Mouse (Mus musculus) embryonic facial prominence, embryonic 10.5 days (tissue): ENCODE results near the gene Ypel3. TPM values are rescaled to one million over a fixed set of nuclear protein-coding genes. Genes with fewer than 3 reads are reported as not detected.

Source experiments
- DNase-seq: peaks from one replicate; pipeline ENCODE4 v3.0.0-alpha.2; 2017; ENCODE audit warnings: low spot score
- H3K27ac ChIP-seq: fragments of 300-500 bp; sonication (generic); replicated peaks from 2 replicates; pipeline ENCODE4 v1.5.1; 2016; ENCODE audit warnings: mild to moderate bottlenecking
- H3K27me3 ChIP-seq: fragments of 300-500 bp; sonication (generic); replicated peaks from 2 replicates; pipeline ENCODE4 v1.6.1; 2016; ENCODE audit warnings: low read depth, mild to moderate bottlenecking; ENCODE audit not compliant: poor library complexity, severe bottlenecking
- H3K36me3 ChIP-seq: fragments of 300-500 bp; sonication (generic); replicated peaks from 2 replicates; pipeline ENCODE4 v1.6.1; 2016; ENCODE audit warnings: mild to moderate bottlenecking, moderate library complexity
- H3K4me1 ChIP-seq: fragments of 300-500 bp; sonication (generic); 2 replicates; pipeline ENCODE4 v1.6.1; 2016
- H3K4me3 ChIP-seq: fragments of 300-500 bp; sonication (generic); 2 replicates; pipeline ENCODE4 v1.5.1; 2016; ENCODE audit warnings: mild to moderate bottlenecking, moderate library complexity
- H3K9me3 ChIP-seq: fragments of 300-500 bp; sonication (generic); 2 replicates; pipeline ENCODE4 v1.6.1; 2016; ENCODE audit warnings: mild to moderate bottlenecking
- WGBS: fragments of 180-500 bp; shearing (Covaris S2); methylation state at CpG from one replicate; pipeline ENCODE4 v1.1.7; 2016; 5-methylcytosine and 5-hydroxymethylcytosine counted together
- polyA plus RNA-seq: library from polyadenylated mRNA; unstranded; fragments of >200 nt; fragmentation: Nextera tagmentation; extraction: Ambion mirVana; gene quantifications from 2 replicates; pipeline ENCODE4 v1.2.1, GENCODE M21; 2016

Ypel3 gene
- polyA plus RNA-seq, 1 experiment from 2014 or later, result 64.4 TPM

GRCm38 (mm10) chr7:126754866-126755265 is 21.9 kb upstream of the Ypel3 start:
- no peaks in the 10 kb centered on the region for H3K27me3 ChIP-seq
- peaks cover 24% of the 10 kb centered on the region for H3K4me1 ChIP-seq
- 2% methylated on average over 9 of the region's 9 CpGs for WGBS
- no peaks in the 10 kb centered on the region for H3K9me3 ChIP-seq
- DNase-seq, result peak; percentile 86
- no peaks in the 10 kb centered on the region for H3K36me3 ChIP-seq
- H3K4me3 ChIP-seq, result 0 out of 2 replicates have a peak overlapping the region, but pooled peaks have one; percentile 4
- peak overlapping the region; percentile 75 for H3K27ac ChIP-seq

DNA sequence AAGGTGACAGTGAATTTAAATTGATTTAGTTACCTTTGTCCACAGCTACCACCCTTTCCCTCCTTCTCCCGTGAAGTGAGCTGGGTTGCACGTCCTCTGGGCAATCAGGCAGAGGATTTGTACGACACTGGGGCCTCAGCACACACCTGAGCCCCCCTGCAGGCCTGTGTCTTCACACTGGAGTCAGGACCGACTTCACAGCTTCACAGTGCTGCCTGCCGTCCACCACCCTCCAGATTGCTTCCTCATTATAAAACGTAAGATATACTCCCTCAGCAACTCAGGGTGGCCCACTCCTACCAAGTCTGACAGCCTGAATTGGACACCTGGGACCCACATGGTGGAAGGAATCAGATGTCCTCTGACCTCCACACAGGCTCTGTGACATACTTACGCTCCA is 18.2 kb upstream of the Ypel3 start:
- H3K36me3 ChIP-seq, result peaks cover 24% of the 10 kb centered on the region
- H3K27ac ChIP-seq, result peak overlapping the region; percentile 97
- H3K4me3 ChIP-seq, result peak overlapping the region; percentile 91; the same call in 1 of the 2 replicates
- no peaks in the 10 kb centered on the region for H3K27me3 ChIP-seq
- DNase-seq, result no peak
- H3K4me1 ChIP-seq, result peaks cover 59% of the 10 kb centered on the region
- WGBS, result 56% methylated on average over 7 of the region's 7 CpGs
- H3K9me3 ChIP-seq, result no peaks in the 10 kb centered on the region

GRCm38 (mm10) chr7:126759050-126759671 is 17.6 kb upstream of the Ypel3 start, which contains the start of gene Mapk3:
TSS of gene Mapk3 (plus strand) at chr7:126759601.
- Histone ChIP-seq H3K4me3 (peak within 1 kb of the TSS; percentile 91), H3K9me3 (no peaks in the 10 kb centered on the region), H3K27ac (peak within 1 kb of the TSS; percentile 97), H3K36me3 (peaks cover 30% of the 10 kb centered on the region), H3K4me1 (peaks cover 60% of the 10 kb centered on the region), H3K27me3 (no peaks in the 10 kb centered on the region)
- under 1% methylated on average over 37 of the region's 38 CpGs for WGBS
- peak; percentile 94 for DNase-seq

DNA sequence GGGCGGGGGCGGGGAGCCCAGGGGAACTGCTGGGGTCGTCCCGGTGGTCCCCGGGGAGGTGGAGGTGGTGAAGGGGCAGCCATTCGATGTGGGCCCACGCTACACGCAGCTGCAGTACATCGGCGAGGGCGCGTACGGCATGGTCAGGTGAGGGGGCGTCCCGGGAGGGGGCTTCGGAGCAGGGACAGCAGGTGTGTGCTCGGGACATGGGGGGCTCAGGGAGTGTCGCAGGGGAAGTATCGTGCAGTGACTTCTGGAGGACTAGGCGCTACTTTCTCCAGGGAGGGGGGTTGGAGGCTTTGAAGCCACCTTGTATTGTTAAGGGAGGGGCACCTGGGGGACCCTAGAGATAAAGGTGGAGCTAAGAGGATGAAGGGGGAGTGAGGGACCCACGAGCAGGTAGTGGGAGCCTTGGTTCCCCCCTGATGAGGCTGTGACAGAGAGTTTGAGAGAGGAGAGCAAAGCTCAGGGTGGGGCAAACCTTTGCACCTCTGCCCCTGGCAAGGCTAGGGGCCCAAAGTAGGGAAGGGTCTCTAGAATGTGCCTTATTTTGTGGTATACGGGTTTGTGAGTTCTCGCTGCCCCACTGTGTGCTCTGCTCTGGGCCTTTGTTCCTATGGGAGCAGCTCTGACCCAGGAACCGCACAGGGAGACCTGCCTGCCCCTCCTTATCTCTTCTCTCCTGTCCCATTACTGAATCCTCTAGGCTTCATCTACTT is 16.9 kb upstream of the Ypel3 start:
- Histone ChIP-seq H3K4me1 (peaks cover 55% of the 10 kb centered on the region), H3K4me3 (peak overlapping the region; percentile 91), H3K27me3 (no peaks in the 10 kb centered on the region), H3K36me3 (peaks cover 37% of the 10 kb centered on the region), H3K27ac (peak overlapping the region; percentile 97), H3K9me3 (no peaks in the 10 kb centered on the region)
- WGBS, result under 1% methylated on average over 24 of the region's 24 CpGs
- DNase-seq, result no peak

GRCm38 (mm10) chr7:126760391-126760802 is 16.4 kb upstream of the Ypel3 start:
- peak overlapping the region; percentile 91 for H3K4me3 ChIP-seq
- H3K27ac ChIP-seq, result peak overlapping the region; percentile 97
- WGBS, result 20% methylated on average over 3 of the region's 3 CpGs
- peak; percentile 43 for DNase-seq
- H3K36me3 ChIP-seq, result peaks cover 43% of the 10 kb centered on the region
- H3K4me1 ChIP-seq, result peaks cover 50% of the 10 kb centered on the region
- H3K9me3 ChIP-seq, result no peaks in the 10 kb centered on the region
- H3K27me3 ChIP-seq, result no peaks in the 10 kb centered on the region

DNA sequence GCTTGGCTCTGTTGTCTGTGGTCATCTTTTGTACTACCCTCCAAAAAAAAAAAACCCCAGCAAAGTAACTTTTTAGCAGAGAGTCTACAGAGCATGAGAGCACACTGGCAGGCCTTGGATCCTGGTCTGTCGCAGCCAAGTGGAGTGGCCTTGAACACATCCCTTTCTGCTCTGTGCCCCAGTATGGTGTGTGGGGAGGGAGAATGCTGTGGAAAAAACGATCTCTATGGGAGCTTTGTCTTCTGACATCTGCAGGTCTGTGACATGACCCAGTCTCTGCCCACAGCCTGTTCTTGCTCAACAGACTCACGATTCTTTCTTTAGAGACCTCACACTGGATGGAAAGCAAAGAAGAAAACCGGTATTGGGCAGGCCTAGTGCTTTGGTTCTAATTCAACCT is 15.8 kb upstream of the Ypel3 start:
- peak overlapping the region; percentile 91; the same call in 1 of the 2 replicates for H3K4me3 ChIP-seq
- H3K9me3 ChIP-seq, result no peaks in the 10 kb centered on the region
- H3K36me3 ChIP-seq, result peaks cover 48% of the 10 kb centered on the region
- no peak for DNase-seq
- no peaks in the 10 kb centered on the region for H3K27me3 ChIP-seq
- peak overlapping the region; percentile 97 for H3K27ac ChIP-seq
- peaks cover 50% of the 10 kb centered on the region for H3K4me1 ChIP-seq
- WGBS, result 74% methylated on average over 4 of the region's 4 CpGs

- H3K4me1 ChIP-seq, result peaks cover 50% of the 10 kb centered on the region
- no peaks in the 10 kb centered on the region for H3K27me3 ChIP-seq
- H3K9me3 ChIP-seq, result no peaks in the 10 kb centered on the region
- peak overlapping the region; percentile 97 for H3K27ac ChIP-seq
- DNase-seq, result no peak
- H3K4me3 ChIP-seq, result peak overlapping the region; percentile 91; the same call in 1 of the 2 replicates
- WGBS, result 73% methylated on average over 6 of the region's 6 CpGs
- H3K36me3 ChIP-seq, result peaks cover 55% of the 10 kb centered on the region
Measured at GRCm38 (mm10) chr7:126761529-126762067, 15.2 kb upstream of the Ypel3 start.

DNA sequence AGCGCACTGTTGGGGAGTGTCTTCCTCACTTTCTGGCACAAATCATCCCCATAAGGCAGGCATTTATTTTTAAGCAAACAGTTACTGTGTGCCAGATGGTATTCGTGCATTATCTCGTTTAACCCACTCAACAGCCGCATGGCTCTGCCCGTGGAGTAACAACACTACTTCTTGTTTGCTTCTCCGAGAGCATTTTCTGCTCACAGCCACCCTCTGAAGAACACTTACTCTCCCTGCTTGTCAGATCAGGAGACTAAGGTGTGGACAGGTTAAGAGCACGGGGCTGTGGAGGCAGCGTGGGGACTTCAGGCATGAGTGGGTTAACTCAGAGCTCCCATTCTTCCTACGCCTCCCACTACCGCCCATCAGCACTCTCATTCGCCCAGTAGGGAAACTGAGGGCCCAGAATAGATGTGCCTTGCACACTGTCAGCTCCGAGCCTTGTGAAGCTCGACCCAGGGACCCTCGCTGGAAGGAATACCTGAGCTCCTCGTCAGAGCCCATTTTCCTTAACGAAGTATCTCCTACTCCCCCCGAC is 14.2 kb upstream of the Ypel3 start:
- Histone ChIP-seq H3K27me3 (no peaks in the 10 kb centered on the region), H3K36me3 (peaks cover 64% of the 10 kb centered on the region), H3K27ac (peak overlapping the region; percentile 49; the same call in 1 of the 2 replicates), H3K9me3 (no peaks in the 10 kb centered on the region), H3K4me1 (peaks cover 50% of the 10 kb centered on the region), H3K4me3 (peak overlapping the region; percentile 21; the same call in 1 of the 2 replicates)
- DNase-seq, result no peak
- WGBS, result 65% methylated on average over 17 of the region's 17 CpGs

DNA sequence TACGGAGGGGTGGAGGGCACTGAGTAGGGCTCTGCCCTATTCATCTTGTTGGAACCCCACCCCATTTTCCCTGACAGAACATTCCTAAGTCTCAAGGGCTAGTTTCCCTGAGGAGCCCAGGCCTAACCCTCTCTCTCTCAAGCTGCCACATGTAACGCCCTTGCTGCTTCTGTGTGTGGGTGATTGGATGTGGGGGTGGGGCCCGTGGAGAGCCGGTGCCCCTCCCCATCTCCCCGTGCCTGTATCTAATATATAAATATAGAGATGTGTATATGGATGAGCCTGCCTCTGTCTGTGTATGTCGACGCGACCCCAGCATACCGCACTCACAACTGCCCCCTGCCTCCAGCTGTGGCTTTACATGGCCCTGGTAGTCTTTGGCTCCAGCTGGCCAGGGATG is 11.2 kb upstream of the Ypel3 start:
- Histone ChIP-seq H3K36me3 (peaks cover 94% of the 10 kb centered on the region), H3K27ac (no peak overlapping the region), H3K4me3 (no peak overlapping the region), H3K27me3 (no peaks in the 10 kb centered on the region), H3K9me3 (no peaks in the 10 kb centered on the region), H3K4me1 (peaks cover 29% of the 10 kb centered on the region)
- no peak for DNase-seq
- WGBS, result 91% methylated on average over 9 of the region's 9 CpGs

- Histone ChIP-seq H3K27ac (no peak within 1 kb of the TSS), H3K4me1 (peaks cover 23% of the 10 kb centered on the region), H3K4me3 (no peak within 1 kb of the TSS), H3K27me3 (no peaks in the 10 kb centered on the region), H3K36me3 (peaks cover 97% of the 10 kb centered on the region), H3K9me3 (no peaks in the 10 kb centered on the region)
- 92% methylated on average over 16 of the region's 16 CpGs for WGBS
- no peak for DNase-seq
Measured at GRCm38 (mm10) chr7:126766201-126766600, 10.6 kb upstream of the Ypel3 start, which contains the start of gene Gdpd3. TSS of gene Gdpd3 (plus strand) at chr7:126766334.

GRCm38 (mm10) chr7:126767001-126767400 is 9.8 kb upstream of the Ypel3 start:
- DNase-seq, result no peak
- Histone ChIP-seq H3K4me1 (peaks cover 15% of the 10 kb centered on the region), H3K4me3 (no peak overlapping the region), H3K9me3 (no peaks in the 10 kb centered on the region), H3K27ac (no peak overlapping the region), H3K27me3 (no peaks in the 10 kb centered on the region), H3K36me3 (peaks cover 90% of the 10 kb centered on the region)
- WGBS, result 92% methylated on average over 8 of the region's 8 CpGs

DNA sequence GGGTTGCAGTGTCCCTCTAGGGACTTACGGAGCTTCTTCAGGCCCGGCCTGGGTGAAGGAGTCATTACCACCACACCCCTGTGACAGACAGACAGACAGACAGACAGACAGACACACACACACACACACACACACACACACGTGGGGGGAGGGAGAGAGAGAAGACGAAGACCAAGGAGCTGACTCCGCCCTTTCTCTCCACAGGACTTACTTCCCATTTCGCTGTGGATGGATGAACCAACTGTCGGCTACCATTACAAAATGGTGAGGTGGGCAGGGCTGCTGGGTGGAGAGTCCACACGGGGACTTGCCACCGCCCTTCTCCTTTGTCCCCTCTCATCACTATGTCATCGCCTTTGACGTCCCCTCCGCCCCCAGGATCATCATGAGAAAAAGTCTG is 6.0 kb upstream of the Ypel3 start:
- Histone ChIP-seq H3K27ac (no peak overlapping the region), H3K9me3 (no peaks in the 10 kb centered on the region), H3K4me1 (peaks cover 14% of the 10 kb centered on the region), H3K27me3 (no peaks in the 10 kb centered on the region), H3K36me3 (peaks cover 72% of the 10 kb centered on the region), H3K4me3 (no peak overlapping the region)
- WGBS, result 92% methylated on average over 12 of the region's 12 CpGs
- no peak for DNase-seq
